Mouse (Mus musculus) liver, adult 2 months (tissue): ENCODE results near the gene Marveld3.

ENCODE experiments used
- CTCF ChIP-seq: fragments of 200-500 bp; IDR thresholded peaks from 2 replicates; pipeline ENCODE4 v1.5.1; 2011; ENCODE audit warnings: low read depth, low read length, control low read depth
- POLR2A ChIP-seq: fragments of 200-500 bp; IDR thresholded peaks from 2 replicates; pipeline ENCODE4 v1.6.1; 2011; ENCODE audit warnings: low read length, control low read depth; ENCODE audit not compliant: insufficient read depth; ENCODE audit errors: extremely low read depth

GRCm38 (mm10) chr8:109907376-109907775, 54.6 kb downstream of the Marveld3 start:
- TF ChIP-seq CTCF, result no peak
- TF ChIP-seq POLR2A, result no peak
